Mouse (Mus musculus): ENCODE results near the gene Coq8a.

The Coq8a gene

GRCm38 (mm10) chr1:180175635-180176034 is 23.8 kb downstream of the Coq8a start:
- no peak for DNase-seq (ENCODE audit: low read depth, low spot score)

GRCm38 (mm10) chr1:180175167-180175566 is 24.2 kb downstream of the Coq8a start:
- peak; percentile 47 for DNase-seq (ENCODE audit: low read depth, low spot score)

- DNase-seq (ENCODE audit: low read depth, low spot score), result no peak
Observed at GRCm38 (mm10) chr1:180174718-180175117, 24.7 kb downstream of the Coq8a start.

- no peak for DNase-seq (ENCODE audit: low read depth, low spot score)
Observed at GRCm38 (mm10) chr1:180173017-180173416, 26.4 kb downstream of the Coq8a start.

GRCm38 (mm10) chr1:180172600-180172999 is 26.8 kb downstream of the Coq8a start:
- DNase-seq (ENCODE audit: low read depth, low spot score), result no peak

- DNase-seq (ENCODE audit: low read depth, low spot score), result no peak
Observed at GRCm38 (mm10) chr1:180171883-180172282, 27.5 kb downstream of the Coq8a start.

GRCm38 (mm10) chr1:180170071-180170470 is 29.3 kb downstream of the Coq8a start:
- DNase-seq (ENCODE audit: low read depth, low spot score), result no peak

- DNase-seq (ENCODE audit: low read depth, low spot score), result no peak
Observed at GRCm38 (mm10) chr1:180169161-180169560, 30.2 kb downstream of the Coq8a start.

GRCm38 (mm10) chr1:180168294-180168693 is 31.1 kb downstream of the Coq8a start:
- no peak for DNase-seq (ENCODE audit: low read depth, low spot score)

GRCm38 (mm10) chr1:180166533-180166932 is 32.9 kb downstream of the Coq8a start:
- no peak for DNase-seq (ENCODE audit: low read depth, low spot score)

GRCm38 (mm10) chr1:180162986-180163385 is 36.4 kb downstream of the Coq8a start:
- no peak for DNase-seq (ENCODE audit: low read depth, low spot score)

- no peak for DNase-seq (ENCODE audit: low read depth, low spot score)
Observed at GRCm38 (mm10) chr1:180161566-180162355, 37.6 kb downstream of the Coq8a start.

- no peak for DNase-seq (ENCODE audit: low read depth, low spot score)
Observed at GRCm38 (mm10) chr1:180161160-180161559, 38.2 kb downstream of the Coq8a start.

- no peak for DNase-seq (ENCODE audit: low read depth, low spot score)
Observed at GRCm38 (mm10) chr1:180160545-180160944, 38.9 kb downstream of the Coq8a start.

- DNase-seq (ENCODE audit: low read depth, low spot score), result no peak
Observed at GRCm38 (mm10) chr1:180158648-180159047, 40.8 kb downstream of the Coq8a start.

- DNase-seq (ENCODE audit: low read depth, low spot score), result no peak
Observed at GRCm38 (mm10) chr1:180151191-180151590, 48.2 kb downstream of the Coq8a start.

GRCm38 (mm10) chr1:180148563-180148962 is 50.8 kb downstream of the Coq8a start:
- no peak for DNase-seq (ENCODE audit: low read depth, low spot score)

- peak; percentile 30 for DNase-seq (ENCODE audit: low read depth, low spot score)
Observed at GRCm38 (mm10) chr1:180148036-180148435, 51.4 kb downstream of the Coq8a start.

GRCm38 (mm10) chr1:180140970-180141369 is 58.4 kb downstream of the Coq8a start:
- DNase-seq (ENCODE audit: low read depth, low spot score), result no peak

GRCm38 (mm10) chr1:180139158-180139557 is 60.2 kb downstream of the Coq8a start:
- DNase-seq (ENCODE audit: low read depth, low spot score), result no peak

- no peak for DNase-seq (ENCODE audit: low read depth, low spot score)
Observed at GRCm38 (mm10) chr1:180132187-180132586, 67.2 kb downstream of the Coq8a start.

- DNase-seq (ENCODE audit: low read depth, low spot score), result no peak
Observed at GRCm38 (mm10) chr1:180131402-180131801, 68.0 kb downstream of the Coq8a start.

- DNase-seq (ENCODE audit: low read depth, low spot score), result no peak
Observed at GRCm38 (mm10) chr1:180128077-180128792, 71.2 kb downstream of the Coq8a start.

All from R1 (cell line).